Mouse (Mus musculus): ENCODE data around the gene Lmx1b. TPM values are rescaled to one million over a fixed set of nuclear protein-coding genes. Genes with fewer than 3 reads are reported as not detected.
A peak's percentile ranks its signal among the peaks of the same experiment; 100 is the strongest.

Gene Lmx1b
- polyA plus RNA-seq (2016; fragmentation: Nextera tagmentation; extraction: Ambion mirVana) = 0.04 TPM in 1 of 2 replicates, not detected in the other

- H3K9ac ChIP-seq = no peak within 1 kb of the TSS
- 0 out of 2 replicates have a peak, but pooled peaks have one; percentile 12 for ATAC-seq
These were observed at the start of gene Lmx1b for GRCm38 (mm10) chr2:33640171-33640721. TSS of gene Lmx1b (minus strand) at chr2:33640511.

GRCm38 (mm10) chr2:33689880-33690462, 49.7 kb upstream of the Lmx1b start:
- whole genome bisulfite sequencing (ENCODE audit: insufficient replicate concordance) = 19% methylated on average over 9 of the region's 9 CpGs
- no peak overlapping the region for H3K9ac ChIP-seq
- H3K4me1 ChIP-seq = no peaks in the 10 kb centered on the region
- H3K9me3 ChIP-seq (replicated peaks) = no peaks in the 10 kb centered on the region
- ATAC-seq = no peak
- H3K27ac ChIP-seq = no peak overlapping the region
- no peaks in the 10 kb centered on the region for H3K36me3 ChIP-seq
- peaks cover 30% of the 10 kb centered on the region for H3K27me3 ChIP-seq (replicated peaks)
- H3K4me2 ChIP-seq = no peak overlapping the region
- no peak overlapping the region for H3K4me3 ChIP-seq

More at GRCm38 (mm10) chr2:33640171-33640721, at the start of gene Lmx1b:
- no peaks in the 10 kb centered on the region for H3K9me3 ChIP-seq (replicated peaks)
- no peak within 1 kb of the TSS for H3K27ac ChIP-seq
- H3K4me2 ChIP-seq = peak within 1 kb of the TSS; percentile 51
- no peaks in the 10 kb centered on the region for H3K36me3 ChIP-seq
- peaks cover 7% of the 10 kb centered on the region; the same call in 1 of the 2 replicates for H3K4me1 ChIP-seq
- H3K27me3 ChIP-seq (replicated peaks) = peaks cover 100% of the 10 kb centered on the region
- peak within 1 kb of the TSS; percentile 47 for H3K4me3 ChIP-seq
- WGBS (ENCODE audit: insufficient replicate concordance) = 3% methylated on average over 53 of the region's 53 CpGs

DNA sequence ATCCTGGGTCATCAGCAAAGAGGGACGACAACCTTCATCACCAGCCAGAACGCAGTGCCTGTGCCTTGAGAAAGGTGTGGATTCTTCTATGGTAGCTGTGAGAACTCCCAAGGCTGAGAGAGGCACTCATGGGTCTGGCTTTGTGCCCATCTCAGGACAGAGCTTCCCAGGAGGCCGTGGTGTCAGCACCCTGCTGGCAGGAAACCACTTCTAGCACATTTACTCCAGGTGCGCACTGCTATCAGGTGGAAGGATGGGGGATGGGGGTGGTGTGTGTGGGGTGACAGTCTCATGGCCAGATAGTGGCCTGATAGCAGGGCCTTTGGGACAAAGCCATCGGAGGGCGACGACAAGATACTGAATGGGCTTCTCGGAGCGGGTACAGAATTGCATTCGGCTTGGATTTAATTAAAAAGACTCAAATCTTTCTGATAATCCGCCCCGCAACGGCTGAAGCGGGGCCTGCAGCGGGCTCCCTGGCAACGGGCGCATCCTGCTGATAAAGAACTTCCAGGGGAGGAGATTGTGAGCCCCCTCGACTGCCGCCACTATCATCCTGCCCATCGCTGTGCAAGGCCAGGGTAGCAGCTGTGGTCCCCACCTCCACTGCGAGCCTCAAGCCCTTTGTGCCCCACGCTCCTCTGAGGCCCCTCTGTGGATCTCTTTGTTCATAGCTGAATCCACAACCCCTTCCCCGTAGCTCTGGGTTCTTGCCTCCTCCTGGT, 49.0 kb upstream of the Lmx1b start:
- no peak overlapping the region for H3K9ac ChIP-seq
- no peak overlapping the region for H3K4me2 ChIP-seq
- WGBS (ENCODE audit: insufficient replicate concordance) = 24% methylated on average over 23 of the region's 23 CpGs
- peaks cover 30% of the 10 kb centered on the region for H3K27me3 ChIP-seq (replicated peaks)
- H3K4me1 ChIP-seq = no peaks in the 10 kb centered on the region
- H3K9me3 ChIP-seq (replicated peaks) = no peaks in the 10 kb centered on the region
- H3K4me3 ChIP-seq = no peak overlapping the region
- no peak overlapping the region for H3K27ac ChIP-seq
- ATAC-seq = no peak
- no peaks in the 10 kb centered on the region for H3K36me3 ChIP-seq

DNA sequence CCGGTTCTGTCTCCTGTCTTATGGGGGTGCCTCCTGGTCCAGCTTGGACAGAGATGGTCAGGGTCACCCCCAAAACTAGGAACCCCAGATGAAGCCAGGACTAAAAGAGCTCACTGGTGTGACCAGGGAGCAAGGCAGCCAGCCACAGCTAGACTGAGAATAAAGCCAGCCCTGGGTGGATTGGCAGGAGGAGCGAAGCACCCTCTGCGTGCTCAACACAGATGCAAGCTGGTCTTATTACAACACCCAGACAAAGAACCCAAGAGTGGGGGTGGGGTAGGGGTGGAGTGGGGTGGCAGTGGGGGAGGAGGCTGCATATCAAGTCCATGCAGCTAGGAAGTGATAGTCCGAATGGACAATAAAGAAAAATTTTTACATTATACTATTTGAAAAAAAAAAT, 43.3 kb upstream of the Lmx1b start:
- no peak for ATAC-seq
- Histone ChIP-seq H3K9ac (no peak overlapping the region), H3K9me3 (replicated peaks) (no peaks in the 10 kb centered on the region), H3K27me3 (replicated peaks) (peaks cover 15% of the 10 kb centered on the region), H3K4me1 (no peaks in the 10 kb centered on the region), H3K4me2 (no peak overlapping the region), H3K27ac (no peak overlapping the region), H3K4me3 (no peak overlapping the region), H3K36me3 (no peaks in the 10 kb centered on the region)
- 64% methylated on average over 4 of the region's 4 CpGs for WGBS (ENCODE audit: insufficient replicate concordance)

- H3K27me3 ChIP-seq (replicated peaks) = peaks cover 10% of the 10 kb centered on the region
- no peaks in the 10 kb centered on the region for H3K9me3 ChIP-seq (replicated peaks)
- H3K4me3 ChIP-seq = no peak overlapping the region
- H3K4me1 ChIP-seq = no peaks in the 10 kb centered on the region
- no peaks in the 10 kb centered on the region for H3K36me3 ChIP-seq
- 39% methylated on average over 6 of the region's 6 CpGs for WGBS (ENCODE audit: insufficient replicate concordance)
- H3K9ac ChIP-seq = no peak overlapping the region
- no peak for ATAC-seq
- no peak overlapping the region for H3K4me2 ChIP-seq
- H3K27ac ChIP-seq = no peak overlapping the region
These were observed 42.8 kb upstream of the Lmx1b start for GRCm38 (mm10) chr2:33683095-33683494.

DNA sequence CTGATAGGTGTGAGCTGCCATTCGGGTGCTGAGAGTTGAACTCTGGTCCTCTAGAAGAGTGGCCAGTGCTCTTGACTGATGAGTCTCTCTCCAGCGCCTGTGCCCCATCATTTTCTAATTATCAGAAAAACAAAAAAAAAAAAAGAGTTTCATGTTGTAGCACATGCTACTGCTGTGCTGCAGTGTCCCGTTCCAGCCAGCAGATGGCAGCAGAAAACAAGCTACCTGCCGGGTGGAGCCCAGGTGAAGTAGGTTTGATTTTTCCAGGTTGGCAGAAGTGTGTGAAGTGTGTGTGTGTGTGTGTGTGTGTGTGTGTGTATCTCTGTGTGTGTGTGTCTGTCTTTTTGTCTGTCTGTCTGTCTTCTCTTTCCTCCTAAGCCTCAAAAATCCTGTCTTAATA, 41.9 kb upstream of the Lmx1b start:
- ATAC-seq = no peak
- H3K27ac ChIP-seq = no peak overlapping the region
- peaks cover 9% of the 10 kb centered on the region; the same call in 1 of the 2 replicates for H3K27me3 ChIP-seq (replicated peaks)
- WGBS (ENCODE audit: insufficient replicate concordance) = 6% methylated on average over 4 of the region's 4 CpGs
- H3K4me1 ChIP-seq = no peaks in the 10 kb centered on the region
- H3K4me3 ChIP-seq = no peak overlapping the region
- no peaks in the 10 kb centered on the region for H3K9me3 ChIP-seq (replicated peaks)
- H3K4me2 ChIP-seq = no peak overlapping the region
- no peaks in the 10 kb centered on the region for H3K36me3 ChIP-seq
- no peak overlapping the region for H3K9ac ChIP-seq

DNA sequence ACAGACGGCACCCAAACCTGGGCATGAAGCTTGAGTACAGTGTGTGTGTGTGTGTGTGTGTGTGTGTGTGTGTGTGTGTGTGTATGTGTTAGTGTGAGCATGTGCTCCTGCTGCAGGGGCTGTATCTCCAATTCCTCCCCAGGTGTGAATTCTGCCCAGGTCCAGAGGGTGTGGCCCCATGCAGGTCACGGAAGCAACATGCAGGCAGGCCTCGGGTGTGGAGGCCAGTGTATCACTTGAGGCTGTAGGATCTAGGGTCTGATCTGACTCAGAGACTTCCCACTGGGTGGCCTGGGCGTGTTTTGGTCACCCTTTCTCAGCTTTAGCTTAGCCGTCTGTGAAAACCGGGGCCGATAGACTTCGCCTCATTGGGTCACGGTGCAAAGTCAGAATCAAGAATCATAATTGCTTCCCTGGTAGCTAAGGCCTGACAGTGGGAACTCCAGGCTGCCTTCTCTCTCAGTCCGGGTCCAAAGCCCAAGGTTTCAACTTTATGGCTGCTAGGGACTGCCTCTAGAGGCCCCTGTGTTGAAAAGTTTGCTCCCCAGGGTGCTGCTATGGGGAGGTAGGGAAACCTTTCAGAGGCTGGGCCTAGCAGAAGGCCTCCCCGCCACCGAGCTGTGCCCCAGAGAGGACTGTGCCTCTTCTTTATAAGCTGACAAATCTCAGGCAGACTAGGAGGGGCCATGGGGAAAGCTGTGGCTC, 38.8 kb upstream of the Lmx1b start:
- Histone ChIP-seq H3K27ac (no peak overlapping the region), H3K36me3 (no peaks in the 10 kb centered on the region), H3K4me3 (no peak overlapping the region), H3K9me3 (replicated peaks) (no peaks in the 10 kb centered on the region), H3K4me2 (no peak overlapping the region), H3K4me1 (no peaks in the 10 kb centered on the region), H3K9ac (no peak overlapping the region), H3K27me3 (replicated peaks) (peaks cover 20% of the 10 kb centered on the region; the same call in 1 of the 2 replicates)
- no peak for ATAC-seq
- 69% methylated on average over 12 of the region's 12 CpGs for WGBS (ENCODE audit: insufficient replicate concordance)

- 65% methylated on average over 10 of the region's 10 CpGs for WGBS (ENCODE audit: insufficient replicate concordance)
- H3K9ac ChIP-seq = no peak overlapping the region
- H3K4me1 ChIP-seq = no peaks in the 10 kb centered on the region
These were observed 32.6 kb upstream of the Lmx1b start for GRCm38 (mm10) chr2:33672701-33673472.

GRCm38 (mm10) chr2:33668741-33669140, 28.4 kb upstream of the Lmx1b start:
- no peak for ATAC-seq
- Histone ChIP-seq H3K9ac (no peak overlapping the region), H3K4me2 (no peak overlapping the region), H3K27ac (no peak overlapping the region), H3K9me3 (replicated peaks) (no peaks in the 10 kb centered on the region), H3K36me3 (no peaks in the 10 kb centered on the region), H3K4me1 (peaks cover 3% of the 10 kb centered on the region; the same call in 1 of the 2 replicates), H3K27me3 (replicated peaks) (peaks cover 32% of the 10 kb centered on the region), H3K4me3 (no peak overlapping the region)
- 61% methylated on average over 6 of the region's 6 CpGs for WGBS (ENCODE audit: insufficient replicate concordance)

More at GRCm38 (mm10) chr2:33672701-33673472, 32.6 kb upstream of the Lmx1b start:
- Histone ChIP-seq H3K27me3 (replicated peaks) (peaks cover 15% of the 10 kb centered on the region; the same call in 1 of the 2 replicates), H3K27ac (no peak overlapping the region), H3K36me3 (no peaks in the 10 kb centered on the region), H3K9me3 (replicated peaks) (no peaks in the 10 kb centered on the region), H3K4me2 (no peak overlapping the region), H3K4me3 (no peak overlapping the region)
- ATAC-seq = no peak

GRCm38 (mm10) chr2:33666388-33666945, 26.2 kb upstream of the Lmx1b start:
- 43% methylated on average over 11 of the region's 11 CpGs for WGBS (ENCODE audit: insufficient replicate concordance)
- H3K4me2 ChIP-seq = no peak overlapping the region
- peaks cover 3% of the 10 kb centered on the region; the same call in 1 of the 2 replicates for H3K4me1 ChIP-seq
- no peak overlapping the region for H3K4me3 ChIP-seq
- H3K9ac ChIP-seq = no peak overlapping the region
- H3K27me3 ChIP-seq (replicated peaks) = peaks cover 32% of the 10 kb centered on the region
- H3K36me3 ChIP-seq = no peaks in the 10 kb centered on the region
- H3K27ac ChIP-seq = no peak overlapping the region
- no peaks in the 10 kb centered on the region for H3K9me3 ChIP-seq (replicated peaks)
- no peak for ATAC-seq

Measured in liver, embryonic 12.5 days (tissue).